Mouse (Mus musculus): ENCODE measurements around the gene Gng3. TPM values are rescaled to one million over a fixed set of nuclear protein-coding genes. Genes with fewer than 3 reads are reported as not detected.

Gene Gng3
- 477 and 526 TPM in 2 replicates for polyA plus RNA-seq (2015; fragmentation: Nextera tagmentation; extraction: Ambion mirVana)

GRCm38 (mm10) chr19:8839103-8839907 is at the start of gene Gng3:
Gene Gng3, minus strand, starts transcription at chr19:8839194.
- Histone ChIP-seq H3K4me1 (ENCODE audit: control insufficient read depth, insufficient read depth, low read depth, low read length) (peaks cover 12% of the 10 kb centered on the region), H3K4me3 (ENCODE audit: low read length) (peak within 1 kb of the TSS; percentile 55), H3K36me3 (ENCODE audit: control insufficient read depth, insufficient read depth, low read length) (peaks cover 11% of the 10 kb centered on the region), H3K27me3 (replicated peaks; ENCODE audit: control insufficient read depth, insufficient read depth, low read length) (no peaks in the 10 kb centered on the region), H3K27ac (ENCODE audit: low read depth, low read length) (peak within 1 kb of the TSS; percentile 97), H3K9ac (ENCODE audit: low read depth, low read length) (peak within 1 kb of the TSS; percentile 75), H3K9me3 (ENCODE audit: control insufficient read depth, low read length) (no peaks in the 10 kb centered on the region), H3K4me2 (ENCODE audit: low read length) (peak within 1 kb of the TSS; percentile 89)
- WGBS: 23% methylated on average over 11 of the region's 11 CpGs
- ATAC-seq: peak; percentile 91

GRCm38 (mm10) chr19:8887585-8888463 is 48.8 kb upstream of the Gng3 start:
- peaks cover 15% of the 10 kb centered on the region for H3K4me1 ChIP-seq (ENCODE audit: control insufficient read depth, insufficient read depth, low read depth, low read length)
- 15% methylated on average over 19 of the region's 19 CpGs for WGBS

GRCm38 (mm10) chr19:8886916-8887584 is 48.1 kb upstream of the Gng3 start:
- 60% methylated on average over 1 of the region's 1 CpGs for WGBS
- peaks cover 3% of the 10 kb centered on the region; the same call in 1 of the 2 replicates for H3K36me3 ChIP-seq (ENCODE audit: control insufficient read depth, insufficient read depth, low read length)
- H3K27ac ChIP-seq (ENCODE audit: low read depth, low read length): no peak overlapping the region
- H3K4me1 ChIP-seq (ENCODE audit: control insufficient read depth, insufficient read depth, low read depth, low read length): peaks cover 13% of the 10 kb centered on the region
- no peaks in the 10 kb centered on the region for H3K9me3 ChIP-seq (ENCODE audit: control insufficient read depth, low read length)
- ATAC-seq: no peak
- H3K4me2 ChIP-seq (ENCODE audit: low read length): peak overlapping the region; percentile 71
- H3K9ac ChIP-seq (ENCODE audit: low read depth, low read length): no peak overlapping the region; the same call in 1 of the 2 replicates
- no peaks in the 10 kb centered on the region for H3K27me3 ChIP-seq (replicated peaks; ENCODE audit: control insufficient read depth, insufficient read depth, low read length)
- no peak overlapping the region for H3K4me3 ChIP-seq (ENCODE audit: low read length)

More at GRCm38 (mm10) chr19:8887585-8888463, 48.8 kb upstream of the Gng3 start:
- Histone ChIP-seq H3K9me3 (ENCODE audit: control insufficient read depth, low read length) (no peaks in the 10 kb centered on the region), H3K4me3 (ENCODE audit: low read length) (peak overlapping the region; percentile 65), H3K27ac (ENCODE audit: low read depth, low read length) (peak overlapping the region; percentile 77), H3K4me2 (ENCODE audit: low read length) (peak overlapping the region; percentile 71), H3K36me3 (ENCODE audit: control insufficient read depth, insufficient read depth, low read length) (peaks cover 3% of the 10 kb centered on the region; the same call in 1 of the 2 replicates), H3K9ac (ENCODE audit: low read depth, low read length) (peak overlapping the region; percentile 72), H3K27me3 (replicated peaks; ENCODE audit: control insufficient read depth, insufficient read depth, low read length) (no peaks in the 10 kb centered on the region)
- no peak for ATAC-seq

GRCm38 (mm10) chr19:8883616-8884015 is 44.6 kb upstream of the Gng3 start, which contains the start of the genes Lbhd1 and Gm49403:
Gene Lbhd1, plus strand, starts transcription at chr19:8883732.
Gene Gm49403, plus strand, starts transcription at chr19:8883930.
- Histone ChIP-seq H3K4me2 (ENCODE audit: low read length) (no peak within 1 kb of the TSS), H3K27me3 (replicated peaks; ENCODE audit: control insufficient read depth, insufficient read depth, low read length) (no peaks in the 10 kb centered on the region), H3K9ac (ENCODE audit: low read depth, low read length) (no peak within 1 kb of the TSS), H3K27ac (ENCODE audit: low read depth, low read length) (no peak within 1 kb of the TSS), H3K9me3 (ENCODE audit: control insufficient read depth, low read length) (no peaks in the 10 kb centered on the region), H3K4me1 (ENCODE audit: control insufficient read depth, insufficient read depth, low read depth, low read length) (peaks cover 15% of the 10 kb centered on the region), H3K4me3 (ENCODE audit: low read length) (no peak within 1 kb of the TSS), H3K36me3 (ENCODE audit: control insufficient read depth, insufficient read depth, low read length) (no peaks in the 10 kb centered on the region)
- WGBS: 82% methylated on average over 3 of the region's 3 CpGs
- ATAC-seq: no peak

DNA sequence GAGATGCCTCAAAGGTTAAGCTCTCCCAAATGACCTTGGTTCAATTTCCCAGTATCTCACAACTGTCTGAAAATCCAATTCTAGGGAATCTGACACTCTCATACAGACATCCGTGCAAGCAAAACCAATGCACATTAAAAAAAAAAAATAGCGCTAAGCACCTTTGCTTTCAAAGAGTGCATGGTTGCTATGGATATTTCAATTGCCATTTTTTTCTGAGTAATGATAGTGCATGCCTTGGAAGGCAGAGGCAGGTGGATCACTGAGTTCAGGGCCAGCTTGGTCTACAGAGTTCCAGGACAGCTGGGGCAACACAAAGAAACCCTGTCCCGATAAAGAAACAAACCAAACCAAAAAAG is 42.0 kb upstream of the Gng3 start:
- ATAC-seq: no peak
- WGBS: 23% methylated on average over 3 of the region's 3 CpGs

DNA sequence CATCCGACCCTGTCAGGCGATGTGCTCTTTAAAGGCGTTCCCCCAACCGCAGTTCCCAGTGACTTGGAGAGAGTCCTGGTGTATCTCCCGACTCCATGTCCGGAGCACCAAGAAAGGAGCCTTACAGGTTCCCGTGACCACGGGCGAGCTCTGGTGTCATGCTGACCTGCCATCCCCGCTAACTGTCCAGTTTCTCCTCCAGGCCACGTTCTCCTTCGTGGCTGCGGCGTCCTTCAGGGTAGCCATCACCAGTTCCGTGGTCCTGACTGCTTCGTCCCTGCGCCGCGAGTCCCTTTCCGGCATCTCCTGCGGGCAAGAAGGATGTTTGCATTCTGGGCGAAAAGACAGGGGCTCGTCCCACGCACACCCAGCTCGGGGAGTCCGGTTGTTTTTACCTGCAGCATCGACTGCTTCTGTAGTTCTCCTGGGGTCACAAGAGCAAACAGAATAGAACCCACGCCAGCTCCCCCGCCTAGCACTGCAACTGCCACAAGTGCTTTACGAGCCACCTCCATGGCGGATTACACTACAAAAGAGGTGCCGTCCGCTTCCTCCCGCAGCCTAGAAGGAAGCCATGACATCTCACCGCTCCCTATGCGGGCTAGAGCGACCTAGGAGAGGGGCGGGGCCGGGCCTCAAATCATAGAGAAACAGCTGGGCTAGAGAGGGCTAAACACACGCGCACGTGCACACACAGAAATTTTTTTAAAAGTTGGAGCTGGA is 41.5 kb upstream of the Gng3 start, which contains the start of gene Uqcc3:
Uqcc3 (minus strand) TSS at position 613 of the 723 bp plus-strand sequence.
- peak; percentile 96 for ATAC-seq
- Histone ChIP-seq H3K9ac (ENCODE audit: low read depth, low read length) (peak within 1 kb of the TSS; percentile 77), H3K4me3 (ENCODE audit: low read length) (peak within 1 kb of the TSS; percentile 62), H3K36me3 (ENCODE audit: control insufficient read depth, insufficient read depth, low read length) (peaks cover 11% of the 10 kb centered on the region; the same call in 1 of the 2 replicates), H3K27me3 (replicated peaks; ENCODE audit: control insufficient read depth, insufficient read depth, low read length) (no peaks in the 10 kb centered on the region), H3K27ac (ENCODE audit: low read depth, low read length) (peak within 1 kb of the TSS; percentile 81), H3K9me3 (ENCODE audit: control insufficient read depth, low read length) (no peaks in the 10 kb centered on the region), H3K4me1 (ENCODE audit: control insufficient read depth, insufficient read depth, low read depth, low read length) (peaks cover 9% of the 10 kb centered on the region), H3K4me2 (ENCODE audit: low read length) (peak within 1 kb of the TSS; percentile 86)
- under 1% methylated on average over 42 of the region's 42 CpGs for WGBS

More for the DNA sequence above, 42.0 kb upstream of the Gng3 start:
- Histone ChIP-seq H3K27ac (ENCODE audit: low read depth, low read length) (peak overlapping the region; percentile 81), H3K4me1 (ENCODE audit: control insufficient read depth, insufficient read depth, low read depth, low read length) (peaks cover 9% of the 10 kb centered on the region), H3K27me3 (replicated peaks; ENCODE audit: control insufficient read depth, insufficient read depth, low read length) (no peaks in the 10 kb centered on the region), H3K4me3 (ENCODE audit: low read length) (peak overlapping the region; percentile 62), H3K9ac (ENCODE audit: low read depth, low read length) (peak overlapping the region; percentile 77), H3K36me3 (ENCODE audit: control insufficient read depth, insufficient read depth, low read length) (peaks cover 7% of the 10 kb centered on the region; the same call in 1 of the 2 replicates), H3K9me3 (ENCODE audit: control insufficient read depth, low read length) (no peaks in the 10 kb centered on the region), H3K4me2 (ENCODE audit: low read length) (peak overlapping the region; percentile 86)

GRCm38 (mm10) chr19:8875031-8875430 is 36.0 kb upstream of the Gng3 start:
- Histone ChIP-seq H3K27ac (ENCODE audit: low read depth, low read length) (no peak overlapping the region), H3K27me3 (replicated peaks; ENCODE audit: control insufficient read depth, insufficient read depth, low read length) (no peaks in the 10 kb centered on the region), H3K4me2 (ENCODE audit: low read length) (no peak overlapping the region), H3K9me3 (ENCODE audit: control insufficient read depth, low read length) (no peaks in the 10 kb centered on the region), H3K36me3 (ENCODE audit: control insufficient read depth, insufficient read depth, low read length) (peaks cover 30% of the 10 kb centered on the region), H3K9ac (ENCODE audit: low read depth, low read length) (no peak overlapping the region), H3K4me3 (ENCODE audit: low read length) (no peak overlapping the region), H3K4me1 (ENCODE audit: control insufficient read depth, insufficient read depth, low read depth, low read length) (peaks cover 18% of the 10 kb centered on the region)
- WGBS: 96% methylated on average over 7 of the region's 7 CpGs
- ATAC-seq: no peak

- H3K27ac ChIP-seq (ENCODE audit: low read depth, low read length): no peak overlapping the region
- peaks cover 26% of the 10 kb centered on the region for H3K36me3 ChIP-seq (ENCODE audit: control insufficient read depth, insufficient read depth, low read length)
- WGBS: 78% methylated on average over 10 of the region's 10 CpGs
- H3K4me2 ChIP-seq (ENCODE audit: low read length): peak overlapping the region; percentile 81
- H3K27me3 ChIP-seq (replicated peaks; ENCODE audit: control insufficient read depth, insufficient read depth, low read length): no peaks in the 10 kb centered on the region
- H3K9ac ChIP-seq (ENCODE audit: low read depth, low read length): peak overlapping the region; percentile 86
- ATAC-seq: no peak
- no peaks in the 10 kb centered on the region for H3K9me3 ChIP-seq (ENCODE audit: control insufficient read depth, low read length)
- H3K4me3 ChIP-seq (ENCODE audit: low read length): peak overlapping the region; percentile 75
- peaks cover 11% of the 10 kb centered on the region for H3K4me1 ChIP-seq (ENCODE audit: control insufficient read depth, insufficient read depth, low read depth, low read length)
These were observed 33.4 kb upstream of the Gng3 start for GRCm38 (mm10) chr19:8872266-8872840.
